Mouse (Mus musculus) olfactory bulb, adult 2 months (tissue): ENCODE results near the gene Ppp1r9a.

Experiments used
- CTCF ChIP-seq: fragments of 200-500 bp; IDR thresholded peaks from 2 replicates; pipeline ENCODE4 v1.5.1; 2012; ENCODE audit warnings: low read depth, mild to moderate bottlenecking, low read length, moderate library complexity; ENCODE audit not compliant: insufficient read depth
- POLR2A ChIP-seq: fragments of 200-500 bp; IDR thresholded peaks from 2 replicates; pipeline ENCODE4 v1.6.1; 2012; ENCODE audit warnings: mild to moderate bottlenecking, low read depth, low read length, moderate library complexity; ENCODE audit not compliant: insufficient read depth

DNA sequence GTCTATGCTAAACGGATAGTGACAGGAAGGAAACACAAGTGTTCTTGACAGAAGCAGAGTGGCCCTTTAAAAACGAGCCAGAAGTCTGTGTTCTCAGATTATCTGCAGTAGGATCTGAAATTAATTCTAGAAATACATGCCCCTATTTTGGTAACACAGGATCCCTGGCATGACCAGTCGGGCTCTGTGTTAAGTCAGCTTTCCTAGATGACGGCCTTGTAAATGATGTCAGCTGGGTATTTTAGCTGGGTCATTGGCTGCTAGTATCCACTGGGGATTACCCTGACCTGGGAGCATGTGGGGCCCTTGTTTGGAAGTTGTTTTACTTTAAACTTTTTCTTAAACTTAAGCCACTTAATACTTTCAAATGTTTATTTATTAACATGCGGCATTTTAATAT is 125.1 kb downstream of the Ppp1r9a start:
- TF ChIP-seq POLR2A = no peak
- no peak for TF ChIP-seq CTCF
